Mouse (Mus musculus): ENCODE measurements around the gene Prr3. TPM values are rescaled to one million over a fixed set of nuclear protein-coding genes. Genes with fewer than 3 reads are reported as not detected.

The Prr3 gene
- total and polyA plus RNA-seq, 3 experiments = 4.0 to 32.0 (median 5.5) TPM

- DNase-seq (ENCODE audit: extremely low read depth) = no peak
- TF ChIP-seq TBP (conservative IDR thresholded peaks at IDR 0.05; ENCODE audit: low read depth, low read length) (no peak), CHD2 (IDR thresholded peaks at IDR 0.05; ENCODE audit: low read length) (no peak), RCOR1 (conservative IDR thresholded peaks at IDR 0.05; ENCODE audit: low read depth, low read length) (no peak), MXI1 (IDR thresholded peaks at IDR 0.05; ENCODE audit: low read depth, low read length) (peak; percentile 73; the same call in 1 of the 2 replicates), NRF1 (IDR thresholded peaks at IDR 0.05; ENCODE audit: low read depth, low read length) (no peak), USF2 (conservative IDR thresholded peaks at IDR 0.05; ENCODE audit: low read depth, low read length) (no peak), ZKSCAN1 (IDR thresholded peaks at IDR 0.05; ENCODE audit: borderline replicate concordance, low read depth, low read length) (no peak), ZC3H11A (IDR thresholded peaks at IDR 0.05; ENCODE audit: low read depth, low read length) (no peak), E2F4 (IDR thresholded peaks at IDR 0.05; ENCODE audit: insufficient replicate concordance, low read depth, low read length) (no peak), ZNF384 (IDR thresholded peaks at IDR 0.05; ENCODE audit: low read depth, low read length) (no peak), MYC (IDR thresholded peaks at IDR 0.05; ENCODE audit: low read depth, low read length) (peak; percentile 97), IRF4 (IDR thresholded peaks at IDR 0.05; ENCODE audit: low read depth, low read length) (no peak), EP300 (IDR thresholded peaks at IDR 0.05; ENCODE audit: low read length) (no peak), CHD1 (IDR thresholded peaks at IDR 0.05; ENCODE audit: low read depth, low read length) (no peak), MAZ (IDR thresholded peaks at IDR 0.05; ENCODE audit: low read depth, low read length) (no peak), POLR2AphosphoS2 (IDR thresholded peaks at IDR 0.05; ENCODE audit: low read depth, low read length) (no peak), MAX (IDR thresholded peaks at IDR 0.05; ENCODE audit: low read length) (peak; percentile 89), BHLHE40 (IDR thresholded peaks at IDR 0.05; ENCODE audit: low read depth, low read length) (0 out of 2 replicates have a peak, but pooled peaks have one; percentile 17), SMC3 (IDR thresholded peaks at IDR 0.05; ENCODE audit: low read depth, low read length) (no peak), GABPA (IDR thresholded peaks at IDR 0.05; ENCODE audit: insufficient replicate concordance, low read depth, low read length) (no peak), UBTF (IDR thresholded peaks at IDR 0.05; ENCODE audit: low read depth, low read length) (no peak), RAD21 (IDR thresholded peaks at IDR 0.05; ENCODE audit: low read depth, low read length) (no peak), USF1 (IDR thresholded peaks at IDR 0.05; ENCODE audit: low read depth, low read length) (no peak; the same call in 1 of the 2 replicates), TCF12 (IDR thresholded peaks at IDR 0.05; ENCODE audit: low read depth, low read length) (no peak)
- no peaks in the 10 kb centered on the region for H3K9me3 ChIP-seq (replicated peaks; ENCODE audit: low read length)
- H3K4me2 ChIP-seq (ENCODE audit: insufficient read depth, low read depth, poor library complexity, severe bottlenecking) = peak overlapping the region; percentile 76
- peak overlapping the region; percentile 37 to 65 (median 42) for H3K4me3 ChIP-seq (replicated peaks in 1 of 3; ENCODE audit: low read depth in 2 of 3, low read length in 2 of 3, poor library complexity in 1 of 3)
- peak overlapping the region; percentile 77 for H3K27ac ChIP-seq (ENCODE audit: insufficient read depth, low read depth)
- dilution Hi-C loops (cut with MboI; ENCODE audit: extremely low pct_ligation_motif_present, extremely low pct_unique_long_range_greater_than_20kb, low sequenced_read_pairs) (no loop called here), in situ Hi-C loops (cut with MboI; ENCODE audit: low pct_ligation_motif_present, low pct_unique_long_range_greater_than_20kb, low sequenced_read_pairs) (no loop called here)
- peaks cover 42% of the 10 kb centered on the region for H3K79me2 ChIP-seq (replicated peaks; ENCODE audit: control insufficient read depth, extremely low read depth, insufficient read depth, poor library complexity, severe bottlenecking)
- H3K4me1 ChIP-seq (ENCODE audit: control insufficient read depth in 1 of 2, insufficient read depth in 2 of 2) = peaks cover 25 to 67% of the 10 kb centered on the region in 2 experiments
- H3K36me3 ChIP-seq (replicated peaks in 1 of 2; ENCODE audit: control insufficient read depth in 1 of 2, insufficient read depth in 1 of 2, low read length in 1 of 2) = peaks cover 0 to 36% of the 10 kb centered on the region in 2 experiments
- H3K27me3 ChIP-seq (replicated peaks) = no peaks in the 10 kb centered on the region
- peak overlapping the region; percentile 29 for H3K9ac ChIP-seq (ENCODE audit: insufficient read depth, low read depth)
Measured at GRCm38 (mm10) chr17:36019519-36019918, 39.5 kb upstream of the Prr3 start.

Measured in CH12.LX (cell line).